Mouse (Mus musculus) brain, embryonic 14.5 days (tissue): ENCODE measurements at regions not wholly inside any gene's neighbourhood (a gene's known extent, or its start where the extent isn't known, plus 50 kb on each side); places are given as distances from the start of the nearest gene placed in this dataset.

Experiments
- CTCF ChIP-seq: fragments of 200-500 bp; IDR thresholded peaks from 2 replicates; pipeline ENCODE4 v1.5.1; 2012; ENCODE audit warnings: inconsistent platforms, mild to moderate bottlenecking, moderate library complexity, borderline replicate concordance; ENCODE audit not compliant: insufficient read depth, insufficient read length; ENCODE audit errors: extremely low read depth
- POLR2A ChIP-seq: fragments of 200-500 bp; IDR thresholded peaks from 2 replicates; pipeline ENCODE4 v1.6.1; 2012; ENCODE audit warnings: mild to moderate bottlenecking, inconsistent platforms, borderline replicate concordance; ENCODE audit not compliant: poor library complexity, insufficient read depth, insufficient read length, severe bottlenecking; ENCODE audit errors: extremely low read depth

- TF ChIP-seq CTCF (no peak), POLR2A (no peak)
Measured at GRCm38 (mm10) chr13:119339762-119340161, 88.6 kb upstream of the Paip1 start.
